Mouse (Mus musculus) brain, adult 2 months (tissue): ENCODE measurements at regions not wholly inside any gene's neighbourhood (a gene's known extent, or its start where the extent isn't known, plus 50 kb on each side); places are given as distances from the start of the nearest gene placed in this dataset.

Experiments
- DNase-seq: peaks from one replicate; pipeline ENCODE4 v3.0.0; 2011; ENCODE audit warnings: low read depth, low spot score

GRCm38 (mm10) chr9:103922356-103922755, 80.0 kb upstream of the Nphp3 start:
- DNase-seq: no peak

GRCm38 (mm10) chr9:103924641-103925040, 77.7 kb upstream of the Nphp3 start:
- DNase-seq: peak; percentile 18

GRCm38 (mm10) chr9:103925486-103925885, 76.9 kb upstream of the Nphp3 start:
- DNase-seq: no peak

GRCm38 (mm10) chr9:103928744-103929527, 73.4 kb upstream of the Nphp3 start:
- DNase-seq: peak; percentile 51

- DNase-seq: peak; percentile 85
Measured at GRCm38 (mm10) chr9:103938070-103938469, 64.3 kb upstream of the Nphp3 start.

GRCm38 (mm10) chr9:103940010-103940409, 62.3 kb upstream of the Nphp3 start:
- peak; percentile 26 for DNase-seq

- DNase-seq: no peak
Measured at GRCm38 (mm10) chr9:103940506-103940905, 61.8 kb upstream of the Nphp3 start.

- peak; percentile 56 for DNase-seq
Measured at GRCm38 (mm10) chr9:103941176-103941900, 61.0 kb upstream of the Nphp3 start.

GRCm38 (mm10) chr9:103941901-103942260, 60.5 kb upstream of the Nphp3 start:
- no peak for DNase-seq

- peak; percentile 82 for DNase-seq
Measured at GRCm38 (mm10) chr9:103945406-103945805, 56.9 kb upstream of the Nphp3 start.

GRCm38 (mm10) chr9:103951799-103952198, 50.5 kb upstream of the Nphp3 start:
- DNase-seq: peak; percentile 64
